Mouse (Mus musculus) left cerebral cortex, adult 11 months (tissue): Measurements from ENCODE around the gene Jsrp1.

ENCODE experiments used
- DNase-seq: peaks from one replicate; pipeline ENCODE4 v3.0.0; 2022; ENCODE audit warnings: low spot score

The Jsrp1 gene

GRCm38 (mm10) chr10:80813366-80813765 is at the start of gene Jsrp1:
Gene Jsrp1 (minus strand): TSS chr10:80813498.
- no peak for DNase-seq

- no peak for DNase-seq
Observed at GRCm38 (mm10) chr10:80862305-80862704, 49.0 kb upstream of the Jsrp1 start.

- DNase-seq: no peak
Observed at GRCm38 (mm10) chr10:80858350-80858935, 45.1 kb upstream of the Jsrp1 start.

- DNase-seq: no peak
Observed at GRCm38 (mm10) chr10:80857848-80858247, 44.5 kb upstream of the Jsrp1 start.

GRCm38 (mm10) chr10:80857386-80857785 is 44.1 kb upstream of the Jsrp1 start:
- DNase-seq: no peak

GRCm38 (mm10) chr10:80856908-80857307 is 43.6 kb upstream of the Jsrp1 start:
- DNase-seq: no peak

- no peak for DNase-seq
Observed at GRCm38 (mm10) chr10:80856267-80856666, 43.0 kb upstream of the Jsrp1 start.

GRCm38 (mm10) chr10:80855749-80856073 is 42.4 kb upstream of the Jsrp1 start:
- DNase-seq: no peak

GRCm38 (mm10) chr10:80854913-80855748 is 41.8 kb upstream of the Jsrp1 start, which contains the start of the genes Lsm7 and Sppl2b:
Gene Lsm7 (minus strand): TSS chr10:80855209.
Gene Sppl2b (plus strand): TSS chr10:80855275.
- DNase-seq: peak; percentile 91

- no peak for DNase-seq
Observed at GRCm38 (mm10) chr10:80848571-80848970, 35.3 kb upstream of the Jsrp1 start.

- DNase-seq: no peak
Observed at GRCm38 (mm10) chr10:80845732-80846131, 32.4 kb upstream of the Jsrp1 start.

GRCm38 (mm10) chr10:80845055-80845693 is 31.9 kb upstream of the Jsrp1 start:
- no peak for DNase-seq

- no peak for DNase-seq
Observed at GRCm38 (mm10) chr10:80843931-80844547, 30.7 kb upstream of the Jsrp1 start, which contains the start of gene Lingo3. Gene Lingo3 (minus strand): TSS chr10:80844039.

- no peak for DNase-seq
Observed at GRCm38 (mm10) chr10:80843087-80843930, 30.0 kb upstream of the Jsrp1 start.

GRCm38 (mm10) chr10:80842334-80842733 is 29.0 kb upstream of the Jsrp1 start:
- DNase-seq: peak; percentile 55

- no peak for DNase-seq
Observed at GRCm38 (mm10) chr10:80841685-80842084, 28.4 kb upstream of the Jsrp1 start.

- no peak for DNase-seq
Observed at GRCm38 (mm10) chr10:80839848-80840247, 26.6 kb upstream of the Jsrp1 start.

- no peak for DNase-seq
Observed at GRCm38 (mm10) chr10:80838346-80838912, 25.1 kb upstream of the Jsrp1 start.

- no peak for DNase-seq
Observed at GRCm38 (mm10) chr10:80837827-80838226, 24.5 kb upstream of the Jsrp1 start.

GRCm38 (mm10) chr10:80836949-80837379 is 23.7 kb upstream of the Jsrp1 start:
- no peak for DNase-seq

GRCm38 (mm10) chr10:80835617-80836016 is 22.3 kb upstream of the Jsrp1 start:
- no peak for DNase-seq
